ENCODE assay signal across 8 mouse cellular contexts in genomic region chr5:114594741-114595241, GRCm38 (mm10). TPM values are rescaled to one million over a fixed set of nuclear protein-coding genes. Genes with fewer than 3 reads are reported as not detected.
A peak's percentile ranks its signal among the peaks of the same experiment; 100 is the strongest.
DNase-seq lines count a peak whose midpoint lies in the region; ATAC-seq lines count a peak whose summit lies in the region.

No protein-coding gene starts in this region.

- peaks cover 7% of the 10 kb centered on the region for H3K27me3 ChIP-seq in forebrain, embryonic 10.5 days (ENCODE audit: poor library complexity, severe bottlenecking)
- H3K27me3 ChIP-seq in forebrain, embryonic 16.5 days (replicated peaks; ENCODE audit: control insufficient read depth, insufficient read depth, low read length) = peaks cover 10% of the 10 kb centered on the region
- H3K27me3 ChIP-seq in heart, embryonic 10.5 days (ENCODE audit: insufficient read depth, poor library complexity, severe bottlenecking) = peaks cover 22% of the 10 kb centered on the region

- ATAC-seq in forebrain, embryonic 16.5 days = no peak

- H3K9me3 ChIP-seq in forebrain, embryonic 10.5 days = no peaks in the 10 kb centered on the region
- H3K9me3 ChIP-seq in forebrain, embryonic 16.5 days (ENCODE audit: control insufficient read depth, low read length) = no peaks in the 10 kb centered on the region
- no peaks in the 10 kb centered on the region for H3K9me3 ChIP-seq in heart, embryonic 10.5 days

- DNase-seq in forebrain, embryonic 10.5 days (ENCODE audit: extremely low spot score, low spot score) = no peak
- DNase-seq in heart, embryonic 10.5 days (ENCODE audit: low spot score) = peak; percentile 85
- peak; percentile 77 for DNase-seq in kidney, postnatal 10 days
- DNase-seq in lung, postnatal 4 days = peak; percentile 68 to 88
- peak; percentile 72 for DNase-seq in yolk sac, embryonic 10.5 days (ENCODE audit: low spot score)
- DNase-seq in left cerebral cortex, postnatal 25 days (ENCODE audit: low spot score in 2 of 2) = no peak
- DNase-seq in layer of hippocampus, adult 18-20 months (ENCODE audit: low spot score in 2 of 2) = no peak

- peaks cover 23% of the 10 kb centered on the region for H3K36me3 ChIP-seq in forebrain, embryonic 10.5 days (replicated peaks)
- H3K36me3 ChIP-seq in forebrain, embryonic 16.5 days (ENCODE audit: control insufficient read depth, insufficient read depth) = no peaks in the 10 kb centered on the region
- no peaks in the 10 kb centered on the region for H3K36me3 ChIP-seq in heart, embryonic 10.5 days

- H3K4me2 ChIP-seq in forebrain, embryonic 16.5 days (ENCODE audit: low read length) = no peak overlapping the region

- H3K27ac ChIP-seq in forebrain, embryonic 10.5 days = peak overlapping the region; percentile 71
- H3K27ac ChIP-seq in forebrain, embryonic 16.5 days (ENCODE audit: low read length) = no peak overlapping the region
- H3K27ac ChIP-seq in heart, embryonic 10.5 days = peak overlapping the region; percentile 73

- H3K4me3 ChIP-seq in forebrain, embryonic 10.5 days = no peak overlapping the region
- H3K4me3 ChIP-seq in forebrain, embryonic 16.5 days (replicated peaks; ENCODE audit: low read length) = no peak overlapping the region
- H3K4me3 ChIP-seq in heart, embryonic 10.5 days = 0 out of 2 replicates have a peak overlapping the region, but pooled peaks have one; percentile 10

- no peak overlapping the region for H3K9ac ChIP-seq in forebrain, embryonic 16.5 days (replicated peaks; ENCODE audit: low read depth, low read length)

- intact Hi-C loops in left cerebral cortex, postnatal 25 days (cut with DNase I) = no loop called here

- WGBS in forebrain, embryonic 10.5 days = 83% methylated on average over 15 of the region's 15 CpGs
- WGBS in forebrain, embryonic 16.5 days = 86% methylated on average over 15 of the region's 15 CpGs
- WGBS in heart, embryonic 10.5 days = 22% methylated on average over 15 of the region's 15 CpGs

- peaks cover 76% of the 10 kb centered on the region for H3K4me1 ChIP-seq in forebrain, embryonic 10.5 days
- peaks cover 55% of the 10 kb centered on the region for H3K4me1 ChIP-seq in forebrain, embryonic 16.5 days (replicated peaks; ENCODE audit: control insufficient read depth, insufficient read depth, low read length)
- H3K4me1 ChIP-seq in heart, embryonic 10.5 days = peaks cover 70% of the 10 kb centered on the region

RNA-seq across cellular contexts. Expression of gene Fam222a, which starts 27.0 kb away (rescaled TPM):
- 3.9 and 4.1 TPM in 2 replicates for polyA plus RNA-seq in forebrain, embryonic 10.5 days (2016; fragmentation: Nextera tagmentation; extraction: Ambion mirVana)
- polyA plus RNA-seq in forebrain, embryonic 16.5 days (2015; fragmentation: Nextera tagmentation; extraction: Ambion mirVana) = 4.3 and 4.4 TPM in 2 replicates
- 0.60 and 1.5 TPM in 2 replicates for polyA plus RNA-seq in heart, embryonic 10.5 days (2016; fragmentation: Nextera tagmentation; extraction: Ambion mirVana)
- total RNA-seq in left cerebral cortex, postnatal 25 days (2021) = 10 to 100 TPM in 1 of 2 experiments, 1 to 10 TPM in 1; 6.8 to 12.8 TPM
- total RNA-seq in layer of hippocampus, adult 18-20 months (2021) = 1 to 10 TPM; 5.2 to 5.3 TPM

Comparison
In these comparisons a context has a peak if more than half of its experiments do, and no peak if none do; other contexts are left out.
1. DNase-seq: peak in heart, embryonic 10.5 days (single experiment), kidney, postnatal 10 days (single experiment), lung, postnatal 4 days (2 of 2) and yolk sac, embryonic 10.5 days (single experiment); none in forebrain, embryonic 10.5 days (single experiment), left cerebral cortex, postnatal 25 days (0 of 2) and layer of hippocampus, adult 18-20 months (0 of 2).